Mouse (Mus musculus) heart, embryonic 11.5 days (tissue): Measurements from ENCODE around the gene Ttc28. TPM values are rescaled to one million over a fixed set of nuclear protein-coding genes. Genes with fewer than 3 reads are reported as not detected.

Experiments used
- ATAC-seq: fragments of 200-750 bp; cut with Nextera tagmentation; replicated peaks from 2 replicates; pipeline ENCODE4 v1.8.0; 2017; ENCODE audit warnings: moderate library complexity; ENCODE audit not compliant: insufficient number of reproducible peaks, low FRiP score, low TSS enrichment
- H3K27ac ChIP-seq: fragments of 300-500 bp; sonication (generic); 2 replicates; pipeline ENCODE4 v1.5.1; 2014; ENCODE audit warnings: mild to moderate bottlenecking, low read depth, low read length
- H3K27me3 ChIP-seq: fragments of 300-500 bp; sonication (generic); 2 replicates; pipeline ENCODE4 v1.6.1; 2014; ENCODE audit warnings: mild to moderate bottlenecking, low read length, mixed read lengths; ENCODE audit not compliant: control insufficient read depth, insufficient read depth
- H3K36me3 ChIP-seq: fragments of 300-500 bp; sonication (generic); 2 replicates; pipeline ENCODE4 v1.6.1; 2014; ENCODE audit warnings: mild to moderate bottlenecking, low read length, moderate library complexity, mixed read lengths; ENCODE audit not compliant: control insufficient read depth, insufficient read depth
- H3K4me1 ChIP-seq: fragments of 300-500 bp; sonication (generic); 2 replicates; pipeline ENCODE4 v1.6.1; 2014; ENCODE audit warnings: low read length; ENCODE audit not compliant: control insufficient read depth, insufficient read depth
- H3K4me2 ChIP-seq: fragments of 300-500 bp; sonication (generic); 2 replicates; pipeline ENCODE4 v1.6.1; 2014; ENCODE audit warnings: mild to moderate bottlenecking, moderate library complexity
- H3K4me3 ChIP-seq: fragments of 300-500 bp; sonication (generic); 2 replicates; pipeline ENCODE4 v1.5.1; 2014; ENCODE audit warnings: low read depth, low read length
- H3K9ac ChIP-seq: fragments of 300-500 bp; sonication (generic); 2 replicates; pipeline ENCODE4 v1.6.1; 2014; ENCODE audit warnings: mild to moderate bottlenecking, low read depth, low read length, moderate library complexity
- H3K9me3 ChIP-seq: fragments of 300-500 bp; sonication (generic); replicated peaks from 2 replicates; pipeline ENCODE4 v1.6.1; 2016; ENCODE audit warnings: low read length; ENCODE audit not compliant: control insufficient read depth
- WGBS: fragments of 180-500 bp; shearing (Covaris S2); extraction: QIAGEN DNeasy Blood & Tissue Kit; methylation state at CpG from one replicate; pipeline ENCODE4 v1.1.7; 2014; ENCODE audit not compliant: insufficient replicate concordance; 5-methylcytosine and 5-hydroxymethylcytosine counted together
- polyA plus RNA-seq: library from polyadenylated mRNA; unstranded; fragments of >200 nt; fragmentation: Nextera tagmentation; extraction: Ambion mirVana; gene quantifications from 2 replicates; pipeline ENCODE4 v1.2.1, GENCODE M21; 2014

Ttc28 gene
- polyA plus RNA-seq, 1 experiment from 2014 or later = 8.1 TPM

DNA sequence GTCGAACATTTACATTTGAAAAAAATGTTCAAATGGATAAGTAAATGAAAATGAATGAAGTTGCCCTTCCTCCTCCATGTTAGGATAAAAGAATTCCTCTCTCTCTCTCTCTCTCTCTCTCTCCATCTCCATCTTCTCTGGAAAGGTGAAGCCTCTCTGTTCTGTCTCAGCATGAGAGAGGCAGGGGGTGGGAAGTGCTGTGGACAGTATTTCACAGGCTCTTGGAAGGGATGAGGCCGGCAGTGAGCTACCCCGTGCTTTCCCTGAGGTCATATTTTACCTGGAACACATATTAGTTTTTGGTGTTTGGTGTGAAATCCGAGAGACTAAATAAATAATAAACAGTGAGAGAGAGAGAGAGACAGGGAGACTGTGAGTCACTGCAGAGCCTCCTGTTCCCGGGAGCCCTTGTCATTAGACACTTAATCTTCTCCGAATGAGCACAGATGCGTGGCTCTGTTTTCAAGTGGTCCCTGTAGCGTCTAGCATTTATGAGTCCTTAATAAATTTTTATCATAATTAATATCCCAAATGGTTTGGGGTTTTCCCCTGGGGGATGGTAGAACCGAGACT, 284.8 kb downstream of the Ttc28 start:
- Histone ChIP-seq H3K9ac (no peak overlapping the region), H3K4me2 (no peak overlapping the region), H3K9me3 (no peaks in the 10 kb centered on the region), H3K4me3 (no peak overlapping the region), H3K4me1 (peaks cover 19% of the 10 kb centered on the region), H3K36me3 (no peaks in the 10 kb centered on the region), H3K27me3 (peaks cover 12% of the 10 kb centered on the region), H3K27ac (no peak overlapping the region)
- 38% methylated on average over 9 of the region's 9 CpGs for WGBS
- ATAC-seq = no peak

DNA sequence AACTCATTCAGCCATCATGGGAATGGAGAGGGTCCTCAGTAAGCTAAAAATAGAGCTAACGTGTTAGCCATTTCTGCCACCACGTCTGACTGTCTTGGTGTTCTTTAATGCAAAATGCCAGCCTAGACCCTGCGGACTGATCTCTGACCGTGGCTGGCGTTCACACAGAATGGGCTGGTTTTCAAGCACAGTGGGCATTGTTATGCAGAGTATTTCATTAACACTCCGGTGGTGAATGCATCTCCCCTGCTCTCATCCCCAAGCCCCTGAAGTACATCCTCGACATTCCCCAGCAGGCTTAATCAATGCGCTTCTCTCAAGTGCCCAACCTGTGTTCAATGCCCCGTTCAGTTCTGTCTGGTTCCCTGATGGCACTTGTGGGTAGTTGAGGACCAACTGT, 290.8 kb downstream of the Ttc28 start:
- Histone ChIP-seq H3K27ac (no peak overlapping the region), H3K4me2 (peak overlapping the region; percentile 27; the same call in 1 of the 2 replicates), H3K36me3 (no peaks in the 10 kb centered on the region), H3K27me3 (no peaks in the 10 kb centered on the region; the same call in 1 of the 2 replicates), H3K4me3 (no peak overlapping the region), H3K9ac (no peak overlapping the region), H3K4me1 (peaks cover 5% of the 10 kb centered on the region; the same call in 1 of the 2 replicates), H3K9me3 (no peaks in the 10 kb centered on the region)
- no peak for ATAC-seq
- WGBS = 37% methylated on average over 9 of the region's 9 CpGs

DNA sequence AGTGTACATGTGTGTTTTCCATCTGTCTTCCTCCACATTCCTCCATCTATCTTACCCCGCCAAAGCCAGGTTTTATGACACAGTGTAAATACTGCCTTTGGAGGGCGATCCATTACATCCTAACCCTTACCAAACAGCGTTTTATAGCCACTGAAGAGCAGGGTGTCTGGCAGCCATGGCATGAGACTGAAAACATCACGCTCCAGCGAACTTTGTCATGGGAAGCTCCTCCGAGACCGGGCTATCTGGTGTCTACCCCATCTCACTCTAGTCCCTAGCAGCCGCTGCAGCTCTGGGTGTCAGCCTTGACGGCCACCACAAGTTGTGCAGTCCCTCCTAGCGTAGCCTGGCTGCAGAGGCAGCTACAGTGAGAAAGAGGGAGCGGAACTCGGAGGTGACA, 295.8 kb downstream of the Ttc28 start:
- H3K9me3 ChIP-seq = no peaks in the 10 kb centered on the region
- ATAC-seq = no peak
- H3K36me3 ChIP-seq = no peaks in the 10 kb centered on the region
- H3K4me2 ChIP-seq = no peak overlapping the region
- H3K27me3 ChIP-seq = no peaks in the 10 kb centered on the region
- H3K4me3 ChIP-seq = no peak overlapping the region
- no peak overlapping the region for H3K9ac ChIP-seq
- no peak overlapping the region for H3K27ac ChIP-seq
- H3K4me1 ChIP-seq = peaks cover 2% of the 10 kb centered on the region
- WGBS = 72% methylated on average over 12 of the region's 12 CpGs

DNA sequence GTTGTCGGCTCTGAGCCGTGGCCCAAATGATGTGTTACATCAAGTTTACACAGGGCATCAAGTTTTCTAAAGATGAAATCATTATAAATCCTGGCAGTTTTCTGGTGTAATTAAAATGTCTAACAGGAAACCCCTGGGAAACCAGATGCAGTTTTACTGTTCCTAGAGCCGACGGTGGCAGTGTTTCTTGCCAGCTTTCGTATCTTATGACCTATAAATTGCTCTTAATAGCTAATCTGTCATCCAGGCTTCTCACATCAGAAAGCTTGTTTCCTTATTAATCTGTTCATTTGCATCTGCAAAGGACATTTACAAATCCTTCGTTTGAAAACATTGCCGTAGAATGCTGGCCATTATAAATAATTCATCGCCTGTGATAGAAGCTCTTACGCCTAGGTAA, 296.2 kb downstream of the Ttc28 start:
- no peaks in the 10 kb centered on the region for H3K27me3 ChIP-seq
- no peaks in the 10 kb centered on the region for H3K9me3 ChIP-seq
- no peak overlapping the region for H3K4me3 ChIP-seq
- H3K27ac ChIP-seq = no peak overlapping the region
- H3K4me1 ChIP-seq = peaks cover 4% of the 10 kb centered on the region
- no peak overlapping the region for H3K9ac ChIP-seq
- ATAC-seq = no peak
- 87% methylated on average over 9 of the region's 9 CpGs for WGBS
- H3K4me2 ChIP-seq = no peak overlapping the region
- no peaks in the 10 kb centered on the region for H3K36me3 ChIP-seq

DNA sequence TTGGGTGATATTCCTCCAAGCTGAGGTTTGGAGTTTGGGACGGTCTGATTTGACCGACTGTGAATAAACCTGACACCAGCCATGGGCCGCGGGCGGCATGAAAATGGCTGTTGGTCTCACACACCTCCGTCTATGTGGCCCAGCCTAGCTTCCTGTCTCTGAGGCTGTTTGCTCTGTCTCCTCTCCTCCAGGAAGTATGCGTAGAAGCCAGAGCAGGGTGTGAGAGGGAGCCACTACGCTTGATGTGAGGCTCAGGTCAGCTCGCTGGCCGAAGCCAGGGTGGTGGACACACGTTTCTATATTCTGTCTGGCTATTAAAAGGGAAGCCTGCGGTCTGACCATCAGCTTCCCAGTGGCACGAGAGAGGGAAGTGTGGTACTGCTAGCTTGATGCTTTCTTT, 296.8 kb downstream of the Ttc28 start:
- no peaks in the 10 kb centered on the region for H3K36me3 ChIP-seq
- no peaks in the 10 kb centered on the region for H3K27me3 ChIP-seq
- H3K9me3 ChIP-seq = no peaks in the 10 kb centered on the region
- H3K4me3 ChIP-seq = no peak overlapping the region
- WGBS = 84% methylated on average over 13 of the region's 13 CpGs
- H3K27ac ChIP-seq = no peak overlapping the region
- H3K4me1 ChIP-seq = peaks cover 6% of the 10 kb centered on the region
- H3K9ac ChIP-seq = no peak overlapping the region
- H3K4me2 ChIP-seq = no peak overlapping the region
- no peak; the same call in 1 of the 2 replicates for ATAC-seq

DNA sequence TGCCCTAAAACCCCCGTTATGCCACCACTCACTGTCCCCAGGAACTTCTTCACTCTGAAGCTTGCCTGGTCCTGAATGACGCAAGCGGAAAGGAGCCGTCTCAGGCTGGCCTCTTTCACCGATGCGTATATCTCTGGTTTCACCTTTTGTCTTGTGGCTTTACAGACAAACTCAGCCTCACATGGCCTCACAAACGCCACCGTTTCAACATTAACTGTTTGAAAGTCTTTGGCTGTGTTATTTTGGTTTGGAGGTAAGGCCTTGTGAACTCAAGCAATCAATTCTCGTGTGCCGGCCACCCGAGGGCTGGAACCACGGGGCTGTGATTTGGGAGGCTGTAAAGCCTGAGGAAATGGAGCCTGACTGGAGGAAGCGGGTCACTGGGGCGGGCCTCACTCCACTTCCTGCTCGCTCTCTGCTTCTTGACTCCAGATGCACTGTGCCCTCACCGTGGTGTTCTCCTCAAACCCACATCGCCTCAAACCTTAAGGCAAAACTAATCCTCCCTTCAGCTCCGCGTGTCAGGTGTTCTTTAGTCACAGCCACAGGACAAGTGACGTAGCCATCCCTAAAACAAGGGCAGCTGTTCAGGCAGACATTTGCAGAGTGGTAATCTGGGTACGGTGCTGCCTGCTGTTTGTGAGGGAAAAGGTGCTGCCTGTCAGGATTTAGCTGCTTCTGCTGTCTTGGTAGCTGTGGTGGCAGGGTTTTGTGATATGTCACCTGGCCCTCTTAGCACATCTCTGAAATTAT, 298.9 kb downstream of the Ttc28 start:
- H3K36me3 ChIP-seq = no peaks in the 10 kb centered on the region
- no peak overlapping the region for H3K4me3 ChIP-seq
- H3K27ac ChIP-seq = 0 out of 2 replicates have a peak overlapping the region, but pooled peaks have one; percentile 15
- H3K9me3 ChIP-seq = no peaks in the 10 kb centered on the region
- peaks cover 6% of the 10 kb centered on the region for H3K4me1 ChIP-seq
- WGBS = 53% methylated on average over 21 of the region's 21 CpGs
- no peak overlapping the region for H3K9ac ChIP-seq
- H3K27me3 ChIP-seq = no peaks in the 10 kb centered on the region
- ATAC-seq = no peak
- H3K4me2 ChIP-seq = no peak overlapping the region; the same call in 1 of the 2 replicates

DNA sequence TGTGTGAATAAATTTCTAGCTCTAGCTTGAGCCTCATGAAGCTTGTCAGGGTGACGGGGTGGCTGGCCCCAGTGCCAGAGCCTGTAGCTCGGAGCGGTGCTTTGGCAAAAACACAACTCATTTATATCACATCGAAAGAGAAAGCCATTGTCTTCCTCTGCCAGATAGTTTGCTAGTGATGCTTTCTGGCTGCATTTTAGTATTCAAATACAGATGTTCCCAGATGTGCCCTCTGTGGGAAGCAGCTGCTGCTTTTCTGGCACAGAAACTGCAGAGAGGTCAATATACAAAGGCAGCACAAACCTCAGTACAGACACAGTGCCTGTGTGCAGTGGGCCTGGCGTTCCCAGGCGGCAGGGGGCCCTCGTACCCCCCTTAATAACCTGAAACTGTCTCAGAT, 300.0 kb downstream of the Ttc28 start:
- Histone ChIP-seq H3K27ac (no peak overlapping the region), H3K27me3 (no peaks in the 10 kb centered on the region), H3K4me3 (no peak overlapping the region), H3K9me3 (no peaks in the 10 kb centered on the region), H3K9ac (no peak overlapping the region), H3K4me2 (no peak overlapping the region), H3K36me3 (no peaks in the 10 kb centered on the region), H3K4me1 (peaks cover 6% of the 10 kb centered on the region)
- no peak for ATAC-seq
- 78% methylated on average over 7 of the region's 7 CpGs for WGBS

DNA sequence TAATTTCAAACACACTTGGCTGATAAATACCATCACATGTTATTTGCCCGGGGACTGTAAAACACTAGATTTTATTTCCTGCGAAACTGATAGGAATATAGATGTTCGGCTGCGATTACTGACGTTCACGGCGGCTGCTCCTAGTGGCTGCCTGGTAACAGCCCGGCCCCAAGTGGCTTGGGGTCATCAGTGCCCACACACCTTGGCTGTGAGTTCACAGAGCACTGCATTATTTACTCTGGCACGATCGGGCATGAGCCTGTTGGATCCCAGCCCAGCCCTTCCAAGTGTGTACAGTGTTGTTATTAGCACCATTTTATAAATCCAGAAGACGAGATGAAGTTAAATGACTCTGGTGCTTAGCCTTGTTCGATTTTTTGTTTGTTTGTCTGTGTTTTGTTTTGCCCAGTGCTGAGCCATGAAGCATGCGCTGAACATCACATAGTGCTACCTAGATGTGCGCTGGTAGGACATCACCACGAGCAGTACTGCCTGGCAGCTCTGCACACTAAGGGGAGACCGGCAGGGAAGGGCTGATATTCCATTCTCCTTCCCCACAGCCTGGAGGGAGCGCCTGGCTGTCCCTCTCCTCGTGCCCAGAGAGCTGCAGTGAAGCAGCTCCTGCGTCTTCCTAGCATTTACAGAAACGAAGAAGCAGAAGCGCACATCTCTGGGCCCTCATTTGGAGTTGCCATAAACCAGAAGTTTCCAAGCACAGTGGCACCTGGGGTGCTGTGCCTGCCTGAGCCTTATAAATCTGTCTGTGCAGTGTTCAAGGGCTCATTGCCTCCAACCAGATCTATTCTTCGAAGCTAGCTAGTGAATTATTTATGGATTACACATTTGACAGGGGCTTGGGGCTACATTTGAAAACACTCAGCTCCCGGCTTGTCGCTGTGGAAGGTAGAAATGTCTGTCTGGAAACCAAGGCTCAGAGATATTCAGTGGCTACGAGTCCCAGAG, 300.8 kb downstream of the Ttc28 start:
- Histone ChIP-seq H3K9me3 (no peaks in the 10 kb centered on the region), H3K27ac (no peak overlapping the region), H3K4me2 (no peak overlapping the region), H3K27me3 (no peaks in the 10 kb centered on the region), H3K36me3 (no peaks in the 10 kb centered on the region), H3K9ac (no peak overlapping the region), H3K4me1 (peaks cover 6% of the 10 kb centered on the region), H3K4me3 (no peak overlapping the region)
- no peak for ATAC-seq
- WGBS = 76% methylated on average over 25 of the region's 25 CpGs
